Mouse (Mus musculus) heart, adult 2 months (tissue): ENCODE data around the gene Gls2.

Experiments used
- CTCF ChIP-seq: fragments of 200-600 bp; IDR thresholded peaks from 2 replicates; pipeline ENCODE4 v1.8.1; 2022; ENCODE audit warnings: antibody characterized with exemption, mild to moderate bottlenecking, moderate library complexity
- EP300 ChIP-seq: fragments of 200-500 bp; IDR thresholded peaks from 2 replicates; pipeline ENCODE4 v1.6.1; 2011; ENCODE audit warnings: low read depth, low read length, control low read depth; ENCODE audit not compliant: insufficient read depth
- POLR2A ChIP-seq: fragments of 200-500 bp; IDR thresholded peaks from 2 replicates; pipeline ENCODE4 v1.6.1; 2011; ENCODE audit warnings: mild to moderate bottlenecking, low read depth, low read length, control low read depth; ENCODE audit not compliant: insufficient read depth

DNA sequence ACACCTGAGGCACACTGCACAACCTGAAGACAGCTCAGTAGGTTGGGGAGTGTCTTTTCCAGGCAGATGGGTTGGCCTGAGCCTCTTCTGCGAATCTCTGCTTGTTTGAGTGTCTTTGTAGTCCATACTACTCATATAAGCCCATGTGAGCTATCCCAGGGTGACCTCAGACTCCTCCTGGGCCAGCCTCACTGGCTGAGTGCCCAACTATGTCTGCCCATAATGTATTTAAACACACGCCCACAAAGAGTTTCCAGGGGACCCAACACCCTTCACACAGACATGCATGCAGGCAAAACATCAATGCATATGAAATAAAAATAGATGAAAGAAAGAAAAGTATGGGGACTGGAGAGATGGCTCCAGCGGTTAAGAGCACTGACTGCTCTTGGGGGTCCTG, 40.3 kb upstream of the Gls2 start:
- no peak for TF ChIP-seq POLR2A
- no peak for TF ChIP-seq CTCF
- TF ChIP-seq EP300: no peak
